Mouse (Mus musculus) intestine, embryonic 14.5 days (tissue): Measurements from ENCODE around the gene Trim62. TPM values are rescaled to one million over a fixed set of nuclear protein-coding genes. Genes with fewer than 3 reads are reported as not detected.
A peak's percentile ranks its signal among the peaks of the same experiment; 100 is the strongest.

ENCODE experiments used
- ATAC-seq: fragments of 200-750 bp; cut with Nextera tagmentation; replicated peaks from 2 replicates; pipeline ENCODE4 v1.8.0; 2017; ENCODE audit warnings: low read depth, moderate number of reproducible peaks, moderate TSS enrichment, moderate library complexity; ENCODE audit not compliant: low FRiP score, low TSS enrichment
- DNase-seq: peaks from one replicate; pipeline ENCODE4 v3.0.0-alpha.2; 2018; ENCODE audit warnings: low spot score
- H3K27ac ChIP-seq: fragments of 300-500 bp; sonication (generic); 2 replicates; pipeline ENCODE4 v1.5.1; 2014; ENCODE audit warnings: low read depth, mild to moderate bottlenecking, control low read depth
- H3K27me3 ChIP-seq: fragments of 300-500 bp; sonication (generic); replicated peaks from 2 replicates; pipeline ENCODE4 v1.6.1; 2014; ENCODE audit warnings: low read length, control low read depth; ENCODE audit not compliant: control insufficient read depth, insufficient read depth
- H3K36me3 ChIP-seq: fragments of 300-500 bp; sonication (generic); 2 replicates; pipeline ENCODE4 v1.6.1; 2014; ENCODE audit warnings: low read length, control low read depth; ENCODE audit not compliant: control insufficient read depth, insufficient read depth
- H3K4me1 ChIP-seq: fragments of 300-500 bp; sonication (generic); replicated peaks from 2 replicates; pipeline ENCODE4 v1.6.1; 2014; ENCODE audit warnings: low read length, control low read depth, mixed read lengths; ENCODE audit not compliant: control insufficient read depth, insufficient read depth
- H3K4me2 ChIP-seq: fragments of 300-500 bp; sonication (generic); 2 replicates; pipeline ENCODE4 v1.6.1; 2014; ENCODE audit warnings: low read length
- H3K4me3 ChIP-seq: fragments of 300-500 bp; sonication (generic); 2 replicates; pipeline ENCODE4 v1.5.1; 2014; ENCODE audit warnings: low read depth, low read length, control low read depth, mixed read lengths
- H3K9ac ChIP-seq: fragments of 300-500 bp; sonication (generic); 2 replicates; pipeline ENCODE4 v1.6.1; 2014; ENCODE audit warnings: mild to moderate bottlenecking, low read length
- H3K9me3 ChIP-seq: fragments of 300-500 bp; sonication (generic); 2 replicates; pipeline ENCODE4 v1.6.1; 2016; ENCODE audit warnings: low read length, control low read depth; ENCODE audit not compliant: control insufficient read depth
- WGBS: fragments of 180-500 bp; shearing (Covaris S2); extraction: QIAGEN DNeasy Blood & Tissue Kit; methylation state at CpG from one replicate; pipeline ENCODE4 v1.1.7; 2014; 5-methylcytosine and 5-hydroxymethylcytosine counted together
- polyA plus RNA-seq: library from polyadenylated mRNA; unstranded; fragments of >200 nt; fragmentation: Nextera tagmentation; extraction: Ambion mirVana; gene quantifications from 2 replicates; pipeline ENCODE4 v1.2.1, GENCODE M21; 2014

The Trim62 gene
- polyA plus RNA-seq, 1 experiment from 2014 or later = 6.6 TPM

DNA sequence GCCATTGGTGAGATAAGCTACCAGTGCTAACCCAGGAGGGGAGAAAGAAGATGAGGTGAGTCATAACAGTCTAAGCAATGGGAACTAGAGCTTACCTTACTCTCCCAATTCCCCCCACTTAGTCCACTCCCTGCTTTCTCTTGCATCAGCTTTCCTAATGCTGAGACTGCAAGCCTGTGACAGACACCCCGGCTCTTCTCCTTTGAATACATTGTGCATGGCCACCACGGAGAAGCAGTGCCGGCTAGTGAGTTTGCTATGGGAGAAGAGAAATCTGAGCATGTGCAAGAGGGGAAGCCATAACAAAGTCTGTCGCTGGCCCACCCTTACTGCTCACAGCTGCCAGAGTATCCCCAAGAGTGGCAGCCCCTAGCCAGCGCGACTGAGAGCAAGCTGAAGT lies 5.9 kb upstream of the Trim62 start:
- Histone ChIP-seq H3K9ac (no peak overlapping the region), H3K27ac (no peak overlapping the region), H3K4me1 (peaks cover 14% of the 10 kb centered on the region; the same call in 1 of the 2 replicates), H3K27me3 (no peaks in the 10 kb centered on the region), H3K9me3 (peaks cover 6% of the 10 kb centered on the region; the same call in 1 of the 2 replicates), H3K4me2 (no peak overlapping the region), H3K36me3 (no peaks in the 10 kb centered on the region), H3K4me3 (no peak overlapping the region)
- DNase-seq (no peak), ATAC-seq (no peak)
- WGBS = 17% methylated on average over 6 of the region's 6 CpGs

DNA sequence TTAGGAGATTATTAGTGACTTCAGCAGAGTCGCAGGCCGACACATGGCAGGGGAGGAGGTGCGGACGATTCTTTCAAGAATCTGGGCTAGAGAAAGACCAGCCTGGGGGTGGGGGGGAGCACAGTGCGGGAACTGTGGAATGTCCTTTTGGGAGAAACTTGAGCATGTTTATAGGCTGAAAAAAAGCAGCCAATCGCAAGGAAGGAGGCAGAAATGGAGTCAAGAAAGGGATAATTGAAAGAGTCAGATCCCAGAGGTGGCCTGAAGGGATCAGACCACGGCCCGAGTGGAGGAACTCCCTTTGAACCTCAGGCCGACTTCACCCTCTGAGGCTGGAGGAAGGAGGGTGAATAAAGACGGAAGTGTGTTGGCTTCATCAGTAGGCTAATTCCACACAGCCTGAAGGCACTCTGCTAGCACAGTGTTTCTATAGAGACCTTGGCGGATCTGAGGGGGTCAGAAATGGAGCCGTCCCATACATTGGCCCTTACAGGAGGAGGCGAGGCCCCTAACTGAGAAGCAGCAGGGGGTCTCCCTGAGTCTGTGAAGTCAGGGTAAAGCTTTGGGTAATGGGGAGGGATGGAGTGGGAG lies 4.4 kb upstream of the Trim62 start:
- 17% methylated on average over 13 of the region's 13 CpGs for WGBS
- no peak for DNase-seq
- H3K27ac ChIP-seq = no peak overlapping the region; the same call in 1 of the 2 replicates

DNA sequence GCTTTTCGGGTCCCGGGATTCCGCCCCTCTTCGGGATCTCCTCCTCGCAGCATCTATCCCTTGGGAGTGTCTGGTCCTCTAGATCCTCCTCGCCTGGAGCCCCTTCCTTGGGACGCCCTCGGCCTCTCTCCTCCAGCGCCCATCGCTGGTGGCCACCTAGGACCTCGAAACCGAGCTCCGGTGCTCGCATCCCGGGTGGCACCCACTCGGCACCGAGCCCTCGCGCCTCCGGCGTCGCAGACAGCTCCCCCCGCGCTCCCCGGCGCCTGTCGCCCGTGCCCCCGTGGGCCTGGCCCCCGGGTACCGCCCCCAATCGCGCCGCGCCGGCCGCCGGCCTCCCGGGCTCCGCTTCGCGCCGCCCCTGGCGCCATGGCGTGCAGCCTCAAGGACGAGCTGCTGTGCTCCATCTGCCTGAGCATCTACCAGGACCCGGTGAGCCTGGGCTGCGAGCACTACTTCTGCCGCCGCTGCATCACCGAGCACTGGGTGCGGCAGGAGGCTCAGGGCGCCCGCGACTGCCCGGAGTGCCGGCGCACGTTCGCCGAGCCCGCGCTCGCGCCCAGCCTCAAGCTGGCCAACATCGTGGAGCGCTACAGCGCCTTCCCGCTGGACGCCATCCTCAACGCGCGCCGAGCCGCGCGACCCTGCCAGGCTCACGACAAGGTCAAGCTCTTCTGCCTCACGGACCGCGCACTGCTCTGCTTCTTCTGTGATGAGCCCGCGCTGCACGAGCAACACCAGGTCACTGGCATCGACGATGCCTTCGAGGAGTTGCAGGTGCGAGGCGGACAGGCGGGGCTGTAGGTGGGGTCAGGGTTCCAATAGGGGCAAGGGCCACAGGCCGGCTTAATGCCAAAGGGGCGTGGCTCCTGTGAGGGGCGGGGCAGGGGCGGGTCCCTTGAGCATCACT lies 676 bp downstream of the Trim62 start:
- ATAC-seq (peak; percentile 62), DNase-seq (peak; percentile 78)
- H3K4me1 ChIP-seq = peaks cover 11% of the 10 kb centered on the region; the same call in 1 of the 2 replicates
- peak overlapping the region; percentile 68 for H3K4me3 ChIP-seq
- peak overlapping the region; percentile 98 for H3K4me2 ChIP-seq
- H3K36me3 ChIP-seq = 0 out of 2 replicates have a peak, but pooled peaks cover 3% of the 10 kb centered on the region
- no peaks in the 10 kb centered on the region for H3K27me3 ChIP-seq
- peak overlapping the region; percentile 33; the same call in 1 of the 2 replicates for H3K27ac ChIP-seq
- H3K9ac ChIP-seq = peak overlapping the region; percentile 44
- WGBS = under 1% methylated on average over 94 of the region's 94 CpGs
- peaks cover 6% of the 10 kb centered on the region; the same call in 1 of the 2 replicates for H3K9me3 ChIP-seq

More for the DNA sequence above, 4.4 kb upstream of the Trim62 start:
- H3K4me3 ChIP-seq = no peak overlapping the region
- H3K27me3 ChIP-seq = no peaks in the 10 kb centered on the region
- peaks cover 14% of the 10 kb centered on the region; the same call in 1 of the 2 replicates for H3K4me1 ChIP-seq
- no peak for ATAC-seq
- H3K36me3 ChIP-seq = no peaks in the 10 kb centered on the region
- no peak overlapping the region for H3K9ac ChIP-seq
- H3K4me2 ChIP-seq = 0 out of 2 replicates have a peak overlapping the region, but pooled peaks have one; percentile 16
- H3K9me3 ChIP-seq = peaks cover 6% of the 10 kb centered on the region; the same call in 1 of the 2 replicates

DNA sequence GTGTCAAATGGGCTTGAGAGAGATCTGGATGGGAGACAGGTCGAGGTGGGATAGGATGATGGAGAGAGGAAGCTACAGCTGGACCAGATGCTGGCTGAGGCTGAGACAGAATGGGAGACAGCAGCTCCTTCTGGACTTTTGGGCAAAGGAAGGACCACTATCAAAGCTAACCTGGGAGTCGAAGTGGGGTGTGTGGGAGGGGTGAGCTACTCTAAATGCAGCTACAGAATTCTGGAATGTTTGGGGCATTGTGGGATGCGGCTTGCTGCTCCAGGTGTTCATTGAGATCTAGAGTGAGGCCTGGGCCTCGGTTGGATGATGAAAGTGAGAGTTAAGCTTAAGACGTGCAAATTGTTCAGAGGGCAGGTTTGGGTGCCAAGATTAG lies 1.3 kb downstream of the Trim62 start:
- H3K27ac ChIP-seq = no peak overlapping the region
- no peak for DNase-seq
- H3K27me3 ChIP-seq = no peaks in the 10 kb centered on the region
- H3K4me3 ChIP-seq = peak overlapping the region; percentile 68
- H3K36me3 ChIP-seq = 0 out of 2 replicates have a peak, but pooled peaks cover 3% of the 10 kb centered on the region
- peak; percentile 20; the same call in 1 of the 2 replicates for ATAC-seq
- H3K9ac ChIP-seq = no peak overlapping the region
- H3K4me2 ChIP-seq = peak overlapping the region; percentile 98
- peaks cover 7% of the 10 kb centered on the region; the same call in 1 of the 2 replicates for H3K4me1 ChIP-seq
- peaks cover 6% of the 10 kb centered on the region; the same call in 1 of the 2 replicates for H3K9me3 ChIP-seq
- WGBS = 48% methylated on average over 5 of the region's 5 CpGs

DNA sequence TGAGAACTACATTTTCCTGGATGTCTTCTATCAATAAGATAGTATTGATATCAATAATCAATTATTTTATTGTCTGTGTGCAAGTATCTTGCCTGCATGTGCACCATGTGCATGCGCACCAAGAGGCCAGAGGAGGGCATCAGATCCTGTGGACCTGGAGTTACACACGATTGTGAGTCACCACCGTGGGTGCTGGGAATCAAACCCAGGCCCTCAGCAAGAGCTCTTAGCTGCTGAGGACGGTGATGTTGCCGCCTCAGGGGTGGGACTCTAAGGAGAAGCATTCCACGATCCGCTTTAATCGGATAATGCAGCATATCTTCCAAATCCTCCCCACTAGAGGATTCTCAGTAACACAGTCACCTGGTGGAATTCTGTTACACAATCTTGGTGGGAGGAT lies 2.2 kb downstream of the Trim62 start:
- 98% methylated on average over 8 of the region's 8 CpGs for WGBS
- no peak overlapping the region for H3K4me2 ChIP-seq
- H3K36me3 ChIP-seq = 0 out of 2 replicates have a peak, but pooled peaks cover 3% of the 10 kb centered on the region
- no peak overlapping the region for H3K27ac ChIP-seq
- H3K4me3 ChIP-seq = no peak overlapping the region
- DNase-seq (no peak), ATAC-seq (no peak)
- H3K4me1 ChIP-seq = peaks cover 7% of the 10 kb centered on the region; the same call in 1 of the 2 replicates
- peaks cover 5% of the 10 kb centered on the region; the same call in 1 of the 2 replicates for H3K9me3 ChIP-seq
- no peak overlapping the region for H3K9ac ChIP-seq
- no peaks in the 10 kb centered on the region for H3K27me3 ChIP-seq

DNA sequence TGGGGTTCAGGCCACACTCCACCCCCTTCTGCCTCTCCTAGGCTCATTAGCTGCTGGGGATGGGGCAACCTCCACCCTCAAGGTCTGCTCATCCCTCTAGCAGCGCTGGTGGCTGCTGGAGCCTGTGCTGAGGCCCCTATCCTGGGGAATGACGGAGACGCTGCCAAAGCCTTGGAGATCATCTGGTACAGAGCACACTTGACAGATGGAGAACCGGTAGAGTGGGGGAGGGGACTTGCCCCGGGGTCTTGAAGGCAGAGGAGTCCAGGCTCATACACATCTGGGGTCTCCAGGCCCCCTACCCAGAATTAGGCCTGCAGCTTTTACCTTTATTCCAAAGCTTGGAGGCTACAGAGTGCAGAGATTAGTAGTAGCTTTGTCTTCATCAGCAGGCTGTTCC lies 3.2 kb downstream of the Trim62 start:
- no peak overlapping the region for H3K4me2 ChIP-seq
- H3K27me3 ChIP-seq = no peaks in the 10 kb centered on the region
- H3K9ac ChIP-seq = no peak overlapping the region
- H3K9me3 ChIP-seq = no peaks in the 10 kb centered on the region
- ATAC-seq (no peak), DNase-seq (no peak)
- no peak overlapping the region for H3K27ac ChIP-seq
- H3K4me1 ChIP-seq = peaks cover 7% of the 10 kb centered on the region; the same call in 1 of the 2 replicates
- 0 out of 2 replicates have a peak, but pooled peaks cover 3% of the 10 kb centered on the region for H3K36me3 ChIP-seq
- 48% methylated on average over 5 of the region's 5 CpGs for WGBS
- H3K4me3 ChIP-seq = no peak overlapping the region

DNA sequence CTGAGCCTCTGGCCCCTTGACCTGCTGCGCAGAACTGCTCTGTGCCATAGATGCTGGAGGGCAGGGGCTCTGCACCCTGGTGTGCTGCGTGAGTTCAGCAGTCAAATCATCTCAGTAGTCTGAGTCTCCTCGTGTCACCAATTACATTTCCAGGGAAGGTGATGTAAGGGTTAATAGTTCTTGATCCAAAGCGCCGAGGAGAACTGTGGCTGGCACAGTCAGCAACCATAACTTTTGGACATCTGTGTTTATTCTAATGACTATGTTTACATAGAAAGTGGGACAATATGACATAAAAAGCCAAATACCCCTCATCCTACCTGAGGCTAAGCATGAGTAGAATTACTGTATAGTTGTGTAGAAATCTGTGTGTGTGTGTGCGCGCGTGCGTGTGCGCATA lies 3.6 kb downstream of the Trim62 start:
- Histone ChIP-seq H3K4me1 (peaks cover 7% of the 10 kb centered on the region; the same call in 1 of the 2 replicates), H3K27ac (no peak overlapping the region)

DNA sequence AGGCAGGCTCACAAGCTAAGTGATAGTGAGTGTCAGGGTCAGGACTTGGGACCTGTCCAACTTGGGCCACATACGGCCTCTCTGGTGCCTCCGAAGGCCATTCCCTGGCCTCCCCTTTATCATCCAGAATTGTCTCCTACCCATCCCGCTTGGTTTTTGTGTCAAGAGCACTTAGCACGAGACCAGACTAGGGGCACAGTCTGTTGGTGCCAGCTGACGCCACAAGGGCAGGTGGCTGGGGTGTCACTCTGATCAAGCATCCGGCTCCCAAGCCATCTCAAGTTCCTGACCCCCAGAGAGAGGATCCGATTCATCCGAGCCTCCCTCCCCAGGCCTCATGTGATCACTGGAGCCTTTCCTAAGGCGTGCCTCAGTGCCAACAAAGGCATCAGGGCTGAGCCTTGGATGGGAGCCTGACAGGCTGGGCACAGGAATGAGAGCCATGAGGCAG lies 4.3 kb downstream of the Trim62 start:
- Histone ChIP-seq H3K36me3 (0 out of 2 replicates have a peak, but pooled peaks cover 3% of the 10 kb centered on the region), H3K4me3 (no peak overlapping the region), H3K9ac (no peak overlapping the region), H3K27me3 (no peaks in the 10 kb centered on the region), H3K9me3 (no peaks in the 10 kb centered on the region), H3K4me1 (peaks cover 7% of the 10 kb centered on the region; the same call in 1 of the 2 replicates), H3K27ac (no peak overlapping the region), H3K4me2 (no peak overlapping the region)
- DNase-seq (no peak), ATAC-seq (no peak)
- 76% methylated on average over 9 of the region's 9 CpGs for WGBS

More for the DNA sequence above, 3.6 kb downstream of the Trim62 start:
- Histone ChIP-seq H3K36me3 (0 out of 2 replicates have a peak, but pooled peaks cover 3% of the 10 kb centered on the region), H3K4me2 (no peak overlapping the region), H3K9ac (no peak overlapping the region), H3K4me3 (no peak overlapping the region), H3K27me3 (no peaks in the 10 kb centered on the region), H3K9me3 (no peaks in the 10 kb centered on the region)
- 65% methylated on average over 10 of the region's 10 CpGs for WGBS
- no peak for ATAC-seq
- no peak for DNase-seq
